Mouse (Mus musculus) frontal cortex, postnatal 14 days (tissue): ENCODE measurements around the gene Tspan18.

Experiments
- DNase-seq, 2 experiments: peaks; one replicate each; pipeline ENCODE4 v3.0.0; 2022; ENCODE audit warnings: low spot score in 2 of 2

Gene Tspan18

DNA sequence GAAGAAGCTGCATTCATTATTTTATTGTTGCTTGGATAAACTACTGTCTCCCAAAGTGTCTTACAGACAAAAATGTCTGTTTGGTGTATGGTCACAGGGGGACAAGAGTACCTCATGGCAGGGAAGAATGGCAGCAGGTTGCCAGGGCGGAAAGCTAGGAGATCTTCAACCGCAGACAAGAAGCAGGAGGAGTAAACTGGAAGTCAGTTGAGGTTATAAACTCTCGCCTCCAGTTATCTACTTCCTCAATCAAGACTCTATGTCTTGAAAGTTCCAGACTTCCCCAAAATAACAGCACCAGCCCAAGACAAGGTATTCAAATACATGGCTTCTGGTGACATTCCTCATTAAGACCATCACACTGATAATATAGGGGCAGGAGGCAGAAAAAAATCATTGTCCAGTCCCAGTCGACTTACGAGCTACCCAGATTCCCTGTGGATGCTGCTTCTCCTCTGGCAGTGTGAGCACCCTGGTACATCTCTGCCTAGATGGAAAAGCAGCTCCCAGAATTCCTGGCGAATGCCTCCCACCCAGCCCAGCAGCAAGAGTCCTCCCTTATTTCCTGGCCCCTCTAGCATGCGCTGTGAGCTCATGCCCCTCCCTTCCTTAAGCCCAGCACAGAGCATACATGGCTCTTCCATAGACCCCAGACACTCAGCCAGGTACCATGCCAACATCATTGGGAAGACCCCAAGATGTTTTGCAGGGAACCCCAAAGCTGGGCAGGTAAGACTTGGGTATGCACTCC lies 172.2 kb downstream of the Tspan18 start:
- DNase-seq, result no peak

DNA sequence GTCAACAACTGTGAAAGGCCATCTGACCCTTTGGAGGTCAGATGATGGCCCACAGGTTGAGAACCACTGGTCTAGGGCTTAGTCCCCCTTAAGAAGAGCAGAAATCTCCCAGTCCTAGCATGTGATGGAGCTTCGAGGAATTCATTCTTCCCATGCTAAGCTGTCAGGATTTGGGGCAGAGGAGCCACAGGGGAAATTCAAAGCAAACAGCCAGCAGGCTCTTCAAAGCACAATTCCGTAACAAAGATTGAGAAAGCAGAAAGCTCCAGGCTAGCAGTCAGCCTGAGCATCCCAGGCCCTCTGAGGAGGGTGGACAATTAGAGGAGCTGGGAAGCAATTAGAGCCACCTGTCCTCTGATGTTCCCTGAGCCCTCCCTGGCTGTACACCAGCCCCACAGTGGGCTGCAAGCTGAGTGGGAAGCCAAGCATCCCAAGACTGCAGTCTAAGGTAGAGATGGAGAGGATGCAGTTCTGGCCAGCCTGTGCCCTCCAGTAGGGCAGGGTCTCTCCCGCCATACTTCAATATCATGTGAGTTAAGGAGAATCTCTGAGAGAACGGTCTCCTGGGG lies 173.8 kb downstream of the Tspan18 start:
- no peak for DNase-seq

DNA sequence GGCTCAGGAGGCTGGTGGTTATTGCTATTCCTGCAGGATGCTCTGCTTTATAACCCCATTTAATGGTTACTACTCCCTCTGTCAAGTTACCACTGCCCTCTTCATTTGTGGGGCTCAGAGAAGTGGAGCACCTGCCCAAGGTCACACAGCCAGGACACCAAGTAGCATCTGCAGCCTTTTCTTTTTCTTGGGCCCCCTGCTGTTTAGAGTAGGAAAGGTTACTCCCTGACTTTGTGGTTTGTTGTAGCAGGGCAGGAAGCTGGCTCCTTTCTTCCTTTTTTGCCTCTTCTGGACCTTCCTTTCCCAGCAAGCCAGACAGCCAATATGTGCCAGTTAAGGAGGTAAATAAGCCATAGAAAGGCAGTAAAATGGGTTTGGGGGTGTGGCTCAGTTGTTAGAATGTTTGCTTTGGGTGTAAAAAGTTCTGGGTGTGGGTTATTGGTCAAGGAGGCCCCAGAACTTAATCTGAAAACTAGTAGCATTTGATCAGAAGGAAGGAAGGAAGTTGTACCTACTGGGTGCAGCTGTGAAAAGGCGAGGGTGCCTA lies 179.7 kb downstream of the Tspan18 start:
- no peak for DNase-seq

DNA sequence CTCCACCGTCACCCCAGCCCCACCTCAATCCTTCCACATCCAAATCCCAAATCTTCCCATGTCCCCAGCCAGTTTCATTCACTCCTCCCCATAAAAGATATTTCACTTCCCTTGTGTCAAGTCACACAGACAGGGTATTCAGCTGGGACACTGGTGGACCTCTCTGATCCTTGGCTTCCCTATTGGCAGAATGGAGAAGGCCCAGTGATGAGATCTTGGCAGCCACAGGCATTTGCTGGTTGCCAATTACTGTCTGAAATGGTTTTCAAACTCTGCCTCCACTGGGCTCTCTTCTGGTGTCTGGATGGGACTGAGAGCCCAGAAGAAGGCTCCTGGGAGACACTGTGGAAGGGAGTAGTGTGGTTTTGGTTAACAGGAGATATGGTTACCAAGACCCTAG lies 180.5 kb downstream of the Tspan18 start:
- no peak for DNase-seq

DNA sequence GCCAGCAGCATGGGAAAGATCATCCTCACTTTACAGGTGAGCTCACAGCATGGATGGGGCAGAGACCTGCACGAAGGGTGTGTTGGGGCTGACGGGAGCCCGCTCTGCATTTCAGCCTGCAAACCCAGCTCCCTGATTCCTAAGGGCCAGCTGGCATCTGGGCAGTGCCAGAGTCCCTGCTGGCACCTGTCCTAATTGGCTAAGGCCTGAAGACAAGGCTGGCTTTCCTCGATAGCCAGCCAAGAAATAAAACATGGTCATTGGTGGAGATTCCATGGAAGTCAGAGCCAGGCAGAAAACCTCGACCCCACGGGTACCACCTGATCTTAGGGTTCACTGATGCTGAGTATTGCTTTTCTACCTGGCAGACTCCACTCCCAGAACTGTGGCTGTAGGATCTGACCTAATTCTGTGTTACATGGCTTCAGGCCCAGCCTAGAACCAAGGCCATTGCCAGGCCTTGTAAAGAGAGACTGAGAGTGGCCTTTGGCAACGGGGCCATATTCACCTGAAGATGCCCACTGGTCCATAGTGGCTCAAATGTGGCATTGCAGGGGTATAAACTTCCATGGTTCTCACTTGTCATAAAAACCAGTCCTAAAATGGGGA lies 181.3 kb downstream of the Tspan18 start:
- DNase-seq, result no peak

DNA sequence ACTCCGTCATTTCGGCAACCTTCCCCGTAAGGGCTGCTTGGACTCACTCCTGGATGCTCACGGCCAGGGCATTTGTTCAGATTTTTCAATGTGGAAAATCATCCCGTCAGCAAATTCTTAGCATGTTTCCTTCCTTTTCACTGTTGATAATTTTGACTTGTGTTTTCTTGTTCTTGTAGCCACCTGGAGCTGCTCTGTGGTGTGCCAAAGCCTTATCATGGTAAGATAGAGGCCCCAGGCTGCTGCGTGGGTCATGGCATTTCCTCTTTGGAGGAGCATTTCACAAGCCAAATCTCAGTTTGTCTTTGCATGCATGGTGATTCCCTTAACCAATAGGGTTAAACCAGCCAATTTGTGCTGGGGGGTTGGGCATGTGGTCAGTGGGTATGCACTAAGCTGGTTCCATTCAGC lies 182.1 kb downstream of the Tspan18 start:
- DNase-seq, result no peak
